Mouse (Mus musculus) spleen, adult 2 months (tissue): ENCODE data around the gene Shroom3. TPM values are rescaled to one million over a fixed set of nuclear protein-coding genes. Genes with fewer than 3 reads are reported as not detected.

ENCODE experiments used
- DNase-seq, 2 experiments: peaks; one replicate each; pipeline versions ENCODE4 v3.0.0 to v3.0.0-alpha.2; 2012 to 2021; ENCODE audit warnings: low spot score in 2 of 2, low read depth in 1 of 2
- H3K27ac ChIP-seq: fragments of 200-500 bp; 2 replicates; pipeline ENCODE4 v1.5.1; 2012; ENCODE audit warnings: low read length, inconsistent platforms; ENCODE audit not compliant: insufficient read depth
- H3K27me3 ChIP-seq: fragments of 200-500 bp; 2 replicates; pipeline ENCODE4 v1.6.1; 2012; ENCODE audit warnings: mild to moderate bottlenecking, moderate library complexity, low read length, inconsistent platforms; ENCODE audit not compliant: control insufficient read depth, insufficient read depth
- H3K36me3 ChIP-seq: fragments of 200-500 bp; 2 replicates; pipeline ENCODE4 v1.6.1; 2012; ENCODE audit warnings: mild to moderate bottlenecking, low read length, inconsistent platforms; ENCODE audit not compliant: control insufficient read depth, insufficient read depth
- H3K4me1 ChIP-seq: fragments of 200-500 bp; 2 replicates; pipeline ENCODE4 v1.6.1; 2011; ENCODE audit warnings: inconsistent platforms; ENCODE audit not compliant: control insufficient read depth, insufficient read depth, insufficient read length
- H3K4me3 ChIP-seq: fragments of 200-500 bp; 2 replicates; pipeline ENCODE4 v1.5.1; 2011; ENCODE audit warnings: mild to moderate bottlenecking, inconsistent platforms; ENCODE audit not compliant: insufficient read depth, insufficient read length; ENCODE audit errors: extremely low read depth
- CTCF ChIP-seq: fragments of 200-500 bp; IDR thresholded peaks from 2 replicates; pipeline ENCODE4 v1.5.1; 2011; ENCODE audit warnings: mild to moderate bottlenecking, inconsistent platforms; ENCODE audit not compliant: insufficient read depth, insufficient read length, insufficient replicate concordance; ENCODE audit errors: extremely low read depth
- POLR2A ChIP-seq: fragments of 200-500 bp; IDR thresholded peaks from 2 replicates; pipeline ENCODE4 v1.6.1; 2011; ENCODE audit warnings: low read depth, low read length, inconsistent platforms
- WGBS: fragments of 180-500 bp; shearing (Covaris S2); methylation state at CpG from one replicate; pipeline ENCODE4 v1.1.7; 2018; 5-methylcytosine and 5-hydroxymethylcytosine counted together
- polyA plus RNA-seq: library from polyadenylated mRNA; depleted of rRNA; stranded (reverse); fragments of >200 nt; gene quantifications from 2 replicates; pipeline ENCODE4 v1.2.3, GENCODE M21; 2012

Gene Shroom3
- polyA plus RNA-seq, 1 experiment: 9.9 TPM

DNA sequence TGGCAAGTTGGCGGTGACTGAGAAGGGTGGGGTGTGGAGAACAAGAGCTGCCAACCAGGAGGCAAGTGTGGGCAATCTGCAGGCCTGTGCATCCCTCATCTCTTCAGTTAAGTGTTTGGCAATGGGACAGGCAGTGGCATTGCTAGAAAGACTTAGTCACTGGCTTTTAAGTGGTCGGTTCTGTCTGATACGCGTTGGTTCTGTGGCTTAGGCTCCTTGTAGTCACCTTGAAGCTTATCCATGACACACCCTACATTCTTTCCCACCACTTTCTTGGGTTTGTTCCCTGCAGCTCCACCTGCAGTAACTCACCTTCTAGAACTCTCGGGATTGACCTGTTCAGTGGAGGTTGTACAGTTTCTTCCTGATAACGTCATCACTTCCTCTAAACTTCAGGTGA is 166.5 kb downstream of the Shroom3 start:
- H3K27ac ChIP-seq: no peak overlapping the region
- TF ChIP-seq POLR2A: no peak
- no peak for TF ChIP-seq CTCF
- WGBS: 90% methylated on average over 6 of the region's 6 CpGs
- H3K4me3 ChIP-seq: no peak overlapping the region
- H3K27me3 ChIP-seq: no peaks in the 10 kb centered on the region
- no peak for DNase-seq
- H3K36me3 ChIP-seq: no peaks in the 10 kb centered on the region
- no peaks in the 10 kb centered on the region for H3K4me1 ChIP-seq

DNA sequence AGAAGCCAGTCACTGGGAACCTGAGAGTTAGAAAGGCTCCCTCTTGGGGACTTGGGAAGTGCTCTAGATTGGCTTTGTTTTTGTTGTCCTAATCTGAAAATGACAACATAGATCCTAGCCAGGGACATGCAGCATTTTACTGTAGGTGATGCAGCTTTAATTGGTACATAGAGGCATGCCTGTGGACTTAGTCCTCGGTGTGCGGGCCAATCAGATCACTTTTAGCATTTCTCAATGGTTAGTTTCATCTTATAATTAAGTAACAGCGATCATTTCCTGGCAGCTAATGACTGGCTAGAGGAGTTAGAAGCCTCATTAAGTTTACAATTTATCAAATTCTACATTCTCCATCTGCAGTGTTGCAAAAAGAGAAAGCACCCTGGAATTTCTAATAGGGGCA is 167.7 kb downstream of the Shroom3 start:
- Histone ChIP-seq H3K4me3 (no peak overlapping the region), H3K27me3 (no peaks in the 10 kb centered on the region), H3K36me3 (no peaks in the 10 kb centered on the region), H3K4me1 (no peaks in the 10 kb centered on the region), H3K27ac (no peak overlapping the region)
- TF ChIP-seq CTCF: no peak
- TF ChIP-seq POLR2A: no peak
- 89% methylated on average over 3 of the region's 3 CpGs for WGBS
- DNase-seq: no peak

DNA sequence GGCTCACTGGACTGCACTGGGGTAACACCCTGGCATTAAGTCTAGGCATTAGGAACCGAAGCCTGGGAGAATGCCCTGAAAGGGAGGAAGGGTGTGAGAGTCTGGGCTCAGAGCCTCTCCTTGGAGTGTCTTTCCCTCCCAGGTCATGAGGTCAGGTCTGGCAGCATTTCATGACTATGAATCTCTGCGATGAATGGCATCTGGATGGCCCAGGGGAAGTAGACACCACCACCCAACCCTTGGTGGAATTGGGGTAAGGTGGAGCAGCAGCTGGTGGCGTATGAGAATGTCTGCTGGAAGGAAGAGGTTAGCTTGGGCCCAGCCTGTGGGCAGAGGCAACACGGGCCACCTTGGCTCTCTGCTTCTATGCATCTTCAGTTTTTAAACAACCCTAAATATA is 171.7 kb downstream of the Shroom3 start:
- no peak overlapping the region for H3K27ac ChIP-seq
- DNase-seq: no peak
- H3K4me1 ChIP-seq: no peaks in the 10 kb centered on the region
- 69% methylated on average over 4 of the region's 4 CpGs for WGBS
- no peak for TF ChIP-seq POLR2A
- TF ChIP-seq CTCF: no peak
- no peaks in the 10 kb centered on the region for H3K36me3 ChIP-seq
- H3K27me3 ChIP-seq: no peaks in the 10 kb centered on the region
- no peak overlapping the region for H3K4me3 ChIP-seq

DNA sequence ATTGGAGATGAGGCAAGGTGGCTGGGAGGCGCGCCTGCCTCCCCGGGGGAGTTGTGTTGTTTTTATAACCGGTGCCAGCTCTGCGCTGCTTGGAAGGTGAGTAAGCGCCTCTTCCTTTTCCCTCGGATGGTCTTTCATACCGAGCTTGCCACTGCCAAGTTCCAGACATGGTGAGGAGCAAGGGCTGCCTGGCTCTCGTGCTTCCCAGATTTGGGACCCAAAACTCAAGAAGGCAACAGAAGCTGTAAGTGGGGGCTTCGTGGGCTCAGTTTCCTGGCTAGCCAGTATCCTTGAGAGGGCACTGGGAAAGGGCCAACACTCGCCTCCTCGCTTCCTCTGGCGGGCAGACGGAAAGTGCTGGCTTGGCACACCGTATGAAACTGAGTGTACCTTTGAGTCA is 173.1 kb downstream of the Shroom3 start:
- TF ChIP-seq CTCF (no peak), POLR2A (no peak)
- Histone ChIP-seq H3K4me1 (no peaks in the 10 kb centered on the region), H3K27ac (no peak overlapping the region), H3K27me3 (no peaks in the 10 kb centered on the region), H3K36me3 (no peaks in the 10 kb centered on the region), H3K4me3 (no peak overlapping the region)
- WGBS: 73% methylated on average over 15 of the region's 15 CpGs
- no peak for DNase-seq

DNA sequence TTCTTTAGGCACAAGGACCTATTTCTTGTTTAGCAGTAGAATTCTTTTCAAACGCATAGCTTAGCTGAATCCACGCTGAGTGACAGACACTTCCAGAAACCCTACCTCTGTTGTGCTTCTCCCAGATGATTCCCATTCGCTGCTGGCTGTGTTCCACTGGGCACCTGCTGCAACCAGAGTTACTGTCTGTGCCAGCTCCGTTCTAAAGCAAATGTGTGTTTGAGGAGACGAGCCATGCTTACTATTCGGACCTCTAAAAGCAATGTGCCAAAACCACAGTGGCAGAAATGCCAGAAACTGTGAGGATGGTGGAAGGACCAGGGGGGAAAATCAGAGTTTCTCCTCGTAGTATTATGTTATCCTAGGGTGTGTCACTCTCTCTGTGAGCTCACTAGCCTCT is 173.9 kb downstream of the Shroom3 start:
- 88% methylated on average over 7 of the region's 7 CpGs for WGBS
- no peak for DNase-seq
- H3K36me3 ChIP-seq: no peaks in the 10 kb centered on the region

DNA sequence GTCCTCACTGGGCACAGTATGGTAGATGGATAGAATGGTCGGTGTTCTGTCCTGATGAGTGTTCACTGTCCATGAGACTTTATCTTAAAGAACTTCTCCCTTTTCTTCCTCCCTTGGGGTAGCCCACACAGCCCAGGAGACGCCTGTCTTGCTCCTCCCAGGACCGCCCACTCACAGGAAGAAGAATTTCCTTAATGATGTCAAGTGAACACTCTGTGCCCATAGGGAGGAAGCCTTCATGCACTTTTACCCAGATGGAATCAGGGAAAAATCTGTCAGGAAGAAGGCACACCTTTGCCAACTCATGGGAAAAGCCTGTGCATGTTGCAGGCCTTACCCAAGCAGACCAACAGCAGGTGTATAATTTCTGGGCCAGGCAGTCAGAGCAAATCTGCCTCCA is 174.9 kb downstream of the Shroom3 start:
- DNase-seq: no peak
- no peak for TF ChIP-seq CTCF
- no peak for TF ChIP-seq POLR2A
- WGBS: 67% methylated on average over 3 of the region's 3 CpGs
- Histone ChIP-seq H3K27ac (no peak overlapping the region), H3K27me3 (no peaks in the 10 kb centered on the region), H3K4me3 (no peak overlapping the region), H3K4me1 (no peaks in the 10 kb centered on the region), H3K36me3 (no peaks in the 10 kb centered on the region)

More for the DNA sequence above, 173.9 kb downstream of the Shroom3 start:
- H3K4me3 ChIP-seq: no peak overlapping the region
- no peaks in the 10 kb centered on the region for H3K27me3 ChIP-seq
- TF ChIP-seq CTCF (no peak), POLR2A (no peak)
- no peaks in the 10 kb centered on the region for H3K4me1 ChIP-seq
- no peak overlapping the region for H3K27ac ChIP-seq

DNA sequence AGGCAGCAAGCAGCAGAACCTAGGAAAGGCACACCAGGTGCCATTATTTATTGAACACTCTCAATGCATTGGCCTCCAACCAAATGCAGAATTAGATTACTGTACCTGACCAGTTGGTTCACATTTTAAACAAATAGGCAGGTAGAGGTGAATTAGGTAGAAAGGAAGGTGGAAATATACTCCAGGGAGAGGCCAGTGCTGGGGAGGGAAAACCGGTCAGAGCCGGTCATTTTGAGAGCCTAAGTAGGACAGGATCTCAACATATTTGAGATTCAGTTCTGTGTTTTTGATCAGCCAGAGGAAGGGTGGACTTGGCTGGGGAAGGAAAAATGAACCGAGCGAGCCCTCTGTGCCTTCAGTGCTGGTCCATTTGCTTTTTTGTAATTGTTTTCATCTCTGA is 175.3 kb downstream of the Shroom3 start:
- Histone ChIP-seq H3K4me3 (no peak overlapping the region), H3K36me3 (no peaks in the 10 kb centered on the region), H3K4me1 (no peaks in the 10 kb centered on the region), H3K27ac (no peak overlapping the region), H3K27me3 (no peaks in the 10 kb centered on the region)
- TF ChIP-seq CTCF (no peak), POLR2A (no peak)
- DNase-seq: no peak
- 96% methylated on average over 4 of the region's 4 CpGs for WGBS
